Mouse (Mus musculus): ENCODE measurements around the gene Slc5a7. TPM values are rescaled to one million over a fixed set of nuclear protein-coding genes. Genes with fewer than 3 reads are reported as not detected.

The Slc5a7 gene
- polyA plus RNA-seq, 1 experiment from 2014 or later = 2.8 TPM

DNA sequence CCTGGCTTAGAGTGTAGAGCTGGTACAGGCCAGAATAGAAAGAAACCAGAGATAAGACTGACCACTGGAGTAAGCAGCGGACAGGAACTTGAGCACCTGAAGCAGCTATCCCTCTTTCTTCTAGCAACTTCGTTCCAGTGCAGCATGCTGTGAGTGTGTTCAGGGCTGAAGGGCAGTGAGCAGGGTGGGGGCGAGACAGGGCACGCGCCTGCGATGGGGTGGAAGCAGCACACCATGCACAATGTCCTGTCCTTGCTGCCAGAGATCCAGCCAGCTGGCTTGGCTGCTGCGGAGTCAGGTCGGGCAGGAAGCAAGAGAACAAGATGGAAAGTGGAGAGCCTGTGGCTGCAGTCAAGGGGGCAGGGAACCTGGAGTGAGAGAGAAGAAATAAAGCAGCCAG, 59.4 kb downstream of the Slc5a7 start:
- no peak overlapping the region for H3K27ac ChIP-seq (ENCODE audit: low read depth, low read length)
- TF ChIP-seq CTCF (IDR thresholded peaks at IDR 0.05; ENCODE audit: low read depth) = no peak
- H3K4me3 ChIP-seq (ENCODE audit: low read depth, low read length) = no peak overlapping the region
- H3K27me3 ChIP-seq (replicated peaks; ENCODE audit: control insufficient read depth, insufficient read depth, low read length) = no peaks in the 10 kb centered on the region
- no peaks in the 10 kb centered on the region for H3K9me3 ChIP-seq (ENCODE audit: control insufficient read depth)
- 60% methylated on average over 8 of the region's 8 CpGs for WGBS
- H3K36me3 ChIP-seq (ENCODE audit: control insufficient read depth, insufficient read depth) = no peaks in the 10 kb centered on the region
- no peak for ATAC-seq
- H3K9ac ChIP-seq (ENCODE audit: low read depth, low read length) = no peak overlapping the region
- no peaks in the 10 kb centered on the region for H3K4me1 ChIP-seq (replicated peaks; ENCODE audit: control insufficient read depth, insufficient read depth, low read length)
- no peak overlapping the region for H3K4me2 ChIP-seq (replicated peaks; ENCODE audit: low read depth)

Measured in intestine, postnatal 0 days (tissue).